Mouse (Mus musculus) CD4-positive helper T cell, adult 2 months (primary cell): ENCODE measurements around the gene Mgat4b.

Experiments
- DNase-seq: peaks from one replicate; pipeline ENCODE4 v3.0.0-alpha.2; 2012; ENCODE audit warnings: low read depth, missing footprints, low spot score

Mgat4b gene

DNA sequence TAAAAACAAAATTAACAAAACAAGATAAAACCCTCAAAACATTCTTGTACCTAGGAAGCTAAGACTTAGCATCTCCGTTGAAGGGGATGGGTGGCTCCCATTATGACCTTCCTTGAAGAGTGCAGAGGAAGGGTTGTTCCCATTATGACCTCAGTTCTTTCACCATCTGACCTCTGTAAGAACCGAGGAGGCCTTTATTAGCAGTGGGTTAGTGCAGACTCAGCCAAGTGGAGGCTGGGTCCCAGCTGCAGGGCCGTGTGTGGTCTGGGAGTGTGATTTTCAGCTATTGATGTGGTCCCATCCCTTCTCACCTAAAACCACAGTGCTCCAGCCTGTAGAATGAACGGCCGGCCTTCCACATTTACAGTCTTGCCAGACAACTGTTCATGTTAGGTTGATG, 34.6 kb downstream of the Mgat4b start:
- no peak for DNase-seq

DNA sequence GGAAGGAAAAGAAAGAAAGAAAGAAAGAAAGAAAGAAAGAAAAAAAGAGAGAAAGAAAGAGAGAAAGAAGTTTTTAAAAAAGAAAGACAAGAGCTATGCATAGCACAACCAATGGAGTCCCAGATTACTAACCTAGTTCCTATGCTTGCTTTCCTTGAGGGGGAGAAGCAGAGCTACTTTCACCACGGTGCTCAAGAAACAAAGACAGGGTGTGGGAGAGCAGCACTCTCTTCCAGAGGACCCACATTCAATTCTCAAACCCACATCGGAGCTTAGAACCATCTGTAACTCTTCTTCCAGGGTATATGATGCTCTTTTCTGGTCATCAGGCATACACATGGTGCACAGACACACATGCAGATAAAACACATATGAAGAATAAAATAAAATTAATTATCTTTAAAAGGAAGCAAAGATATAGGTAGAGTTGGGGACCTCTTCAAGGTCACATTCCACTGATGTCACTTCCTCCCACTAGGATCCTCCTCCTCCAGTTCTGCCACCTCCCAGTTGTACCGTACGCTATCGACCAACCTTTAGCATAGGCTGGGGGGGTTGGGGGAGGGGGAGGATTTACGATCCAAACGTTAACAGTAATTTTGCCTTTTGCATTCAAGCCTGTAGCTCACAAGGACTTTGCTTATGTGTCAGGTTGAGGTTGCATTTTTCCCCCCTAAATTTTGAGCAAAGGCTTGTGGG, 37.9 kb downstream of the Mgat4b start:
- no peak for DNase-seq

DNA sequence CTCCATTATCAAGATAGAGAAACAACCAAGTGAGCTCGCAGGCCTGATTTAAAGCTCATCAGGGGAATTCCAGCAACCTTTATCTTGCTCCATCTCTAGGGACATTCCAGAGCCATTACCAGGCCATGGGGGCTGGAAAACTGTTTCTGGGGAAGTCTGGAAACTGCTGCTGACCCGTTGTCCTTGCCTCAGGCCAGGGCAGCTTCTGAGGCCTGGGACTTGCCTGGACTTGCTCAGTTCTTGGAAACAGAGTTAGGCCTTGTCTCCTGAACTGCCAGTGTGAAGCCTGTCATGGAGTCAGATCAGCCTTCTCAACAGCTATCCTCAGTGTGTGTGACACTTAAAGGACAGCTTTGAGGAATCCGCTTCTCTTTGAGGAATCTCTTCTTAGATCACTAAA, 41.5 kb downstream of the Mgat4b start:
- DNase-seq, result no peak

DNA sequence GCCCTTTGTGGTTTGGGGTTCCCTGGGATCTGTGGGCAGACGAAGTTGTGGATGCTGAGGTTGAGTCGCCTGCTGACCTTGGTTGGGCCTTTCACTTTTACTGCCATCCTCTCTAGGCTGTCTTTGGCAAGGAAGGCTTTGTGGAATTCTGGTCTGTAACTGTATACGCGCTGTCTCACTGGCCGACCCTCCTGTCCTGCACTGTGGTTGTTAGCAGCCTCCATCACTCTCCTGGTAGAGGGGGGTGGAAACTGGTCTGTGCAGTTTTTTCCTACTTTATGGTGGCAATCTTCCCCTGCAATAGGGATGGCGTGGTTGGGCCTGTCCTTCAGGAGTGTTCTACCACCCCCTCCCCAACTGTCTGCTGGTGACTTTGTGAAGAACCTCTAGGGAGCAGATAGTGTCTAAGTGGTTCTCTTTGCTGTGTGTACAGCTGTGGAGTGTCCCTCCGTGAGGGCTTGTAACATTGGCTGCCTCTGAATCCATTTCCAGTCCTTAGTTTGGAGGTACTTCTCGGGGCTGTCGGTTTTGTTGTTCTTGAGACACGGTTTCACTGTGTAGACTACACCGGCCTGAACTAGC, 42.1 kb downstream of the Mgat4b start:
- no peak for DNase-seq

DNA sequence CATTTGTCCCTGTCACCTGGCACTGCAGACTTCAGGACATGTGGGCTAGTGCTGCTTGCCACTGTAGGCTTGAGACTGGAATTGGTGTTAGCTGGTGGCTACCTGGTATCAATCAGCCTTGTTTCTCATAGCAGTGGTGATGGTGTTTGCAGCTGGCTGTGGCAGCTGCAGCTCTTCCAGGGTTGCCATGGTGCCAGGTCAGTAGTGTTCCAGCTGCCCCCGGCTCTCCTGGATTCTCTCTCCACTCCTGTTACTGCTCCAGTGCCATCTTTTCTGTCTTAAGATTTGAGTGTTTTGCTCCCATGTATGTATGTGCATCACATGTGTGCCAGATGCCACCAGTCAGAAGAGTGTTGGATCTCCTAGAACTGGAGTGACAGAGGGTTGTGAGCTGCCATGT, 42.7 kb downstream of the Mgat4b start:
- no peak for DNase-seq

DNA sequence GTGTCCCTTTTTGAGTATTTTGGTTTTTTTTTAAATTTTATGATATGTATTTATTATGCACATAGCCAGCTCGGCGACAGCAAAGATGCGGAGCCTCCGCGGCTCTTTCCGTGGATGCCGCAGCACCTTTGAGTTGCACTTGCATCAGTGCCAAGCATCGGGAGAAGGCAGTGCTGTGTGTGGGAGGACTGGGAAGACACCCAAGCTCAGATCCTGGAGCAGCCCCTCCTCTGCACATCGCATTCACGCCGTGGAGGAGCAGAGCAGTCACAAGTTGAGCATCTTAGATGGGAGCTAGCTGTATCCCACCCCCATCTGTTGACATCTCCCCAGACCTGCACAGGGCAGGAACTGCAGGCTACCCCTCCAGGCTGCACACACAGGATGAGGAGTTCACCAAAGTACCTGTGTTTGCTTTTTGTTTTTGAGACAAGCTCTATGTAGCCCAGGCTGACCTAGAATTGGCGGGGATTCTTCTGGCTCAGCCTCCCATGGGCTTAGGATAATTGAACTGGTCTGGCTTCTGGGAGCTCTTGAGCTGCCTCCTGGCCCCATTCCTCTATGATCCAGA, 43.4 kb downstream of the Mgat4b start:
- no peak for DNase-seq

DNA sequence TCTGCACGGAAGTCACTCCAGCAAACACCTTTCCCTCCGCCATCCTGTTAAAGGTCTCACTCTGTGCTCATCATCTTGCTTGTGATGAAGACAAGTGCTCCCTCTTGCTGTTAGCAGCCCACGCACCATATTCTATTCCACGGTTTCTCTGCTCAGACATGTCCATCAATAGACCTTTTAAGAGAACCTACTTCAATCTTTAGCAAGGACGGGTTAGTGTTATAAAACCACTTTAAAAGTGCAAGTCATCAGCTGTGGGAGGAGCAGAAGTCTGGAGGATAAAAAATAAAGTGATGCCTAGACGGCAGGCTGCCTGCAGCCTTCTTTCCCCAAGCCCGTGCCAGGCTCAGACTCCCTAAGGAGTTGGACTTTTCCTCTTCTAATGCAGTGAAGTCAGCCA, 45.9 kb downstream of the Mgat4b start:
- no peak for DNase-seq

DNA sequence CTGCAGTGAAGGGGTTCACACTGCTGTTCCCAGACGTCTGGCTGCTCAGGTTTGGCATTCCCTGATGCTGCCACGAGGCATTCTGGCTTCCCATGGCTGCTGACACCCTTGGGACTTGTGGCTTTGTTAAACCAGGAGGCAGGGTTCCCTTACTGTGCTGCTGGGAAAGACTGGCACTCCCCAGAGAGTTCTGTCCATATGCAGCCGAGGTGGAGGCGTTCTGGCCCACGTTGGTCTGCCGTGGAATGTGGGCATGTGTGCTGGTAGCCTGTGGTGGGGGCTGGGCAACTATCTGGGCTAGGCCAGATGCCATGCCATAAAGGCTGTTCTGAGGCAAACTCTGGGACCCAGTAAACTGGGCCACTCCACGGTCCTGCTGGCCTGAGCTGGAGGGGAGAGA, 47.6 kb downstream of the Mgat4b start:
- DNase-seq, result no peak

DNA sequence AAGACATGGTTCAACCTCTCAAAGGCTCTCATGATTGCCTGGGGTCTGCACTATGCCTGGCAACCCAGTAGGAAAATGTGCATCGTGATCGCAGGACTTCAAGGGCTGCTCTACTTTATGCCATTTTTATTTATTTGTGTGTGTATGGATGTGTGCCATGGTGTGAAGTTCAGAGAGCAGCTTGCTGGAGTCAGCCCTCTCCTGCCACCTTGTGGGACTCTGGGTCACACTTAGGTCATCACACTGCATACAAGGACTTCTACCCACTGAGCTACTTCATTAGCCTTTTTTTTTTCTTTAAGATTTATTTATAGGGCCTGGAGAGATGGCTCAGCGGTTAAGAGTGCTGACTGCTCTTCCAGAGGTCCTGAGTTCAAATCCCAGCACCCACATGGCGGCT, 51.3 kb downstream of the Mgat4b start:
- no peak for DNase-seq

DNA sequence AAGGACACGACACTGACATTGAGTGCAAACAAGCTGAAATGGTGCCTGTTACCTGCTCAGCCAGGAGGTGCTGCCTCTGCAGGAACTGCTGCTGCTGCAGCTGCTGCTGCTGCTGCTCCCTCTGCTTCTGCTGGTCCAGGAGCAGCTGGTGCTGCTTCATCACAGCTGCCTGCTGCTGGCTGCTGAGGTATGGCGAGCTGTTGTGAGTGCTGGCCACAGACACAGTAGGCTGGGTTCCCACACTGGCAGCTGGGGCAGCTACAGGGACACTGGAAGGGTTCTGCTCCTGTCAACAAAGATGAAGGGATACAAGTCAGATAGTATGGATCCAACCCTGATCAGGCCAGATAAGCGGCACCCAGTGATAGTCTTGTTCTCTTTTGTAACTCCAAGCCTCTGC, 52.5 kb downstream of the Mgat4b start:
- DNase-seq, result no peak

DNA sequence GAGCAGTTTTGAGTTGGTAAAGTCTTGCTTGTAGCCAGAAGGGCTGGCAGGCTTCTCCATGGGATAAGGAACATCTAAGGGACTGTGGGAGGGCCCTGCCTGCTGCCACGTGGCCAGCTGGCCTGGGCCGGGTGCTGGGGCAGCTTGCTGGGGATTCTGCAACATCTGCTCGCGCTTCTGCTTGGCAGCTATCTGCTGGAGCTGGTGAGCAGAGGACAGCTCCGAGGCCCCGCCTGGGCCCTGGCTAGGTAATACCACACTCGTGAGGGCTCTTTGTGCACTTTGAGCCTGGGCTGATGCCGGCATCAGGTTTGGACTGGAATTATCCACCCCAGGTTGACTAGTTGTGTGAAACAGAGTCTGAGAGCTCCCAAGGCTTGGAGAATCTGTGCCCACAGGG, 55.2 kb downstream of the Mgat4b start:
- DNase-seq, result no peak

DNA sequence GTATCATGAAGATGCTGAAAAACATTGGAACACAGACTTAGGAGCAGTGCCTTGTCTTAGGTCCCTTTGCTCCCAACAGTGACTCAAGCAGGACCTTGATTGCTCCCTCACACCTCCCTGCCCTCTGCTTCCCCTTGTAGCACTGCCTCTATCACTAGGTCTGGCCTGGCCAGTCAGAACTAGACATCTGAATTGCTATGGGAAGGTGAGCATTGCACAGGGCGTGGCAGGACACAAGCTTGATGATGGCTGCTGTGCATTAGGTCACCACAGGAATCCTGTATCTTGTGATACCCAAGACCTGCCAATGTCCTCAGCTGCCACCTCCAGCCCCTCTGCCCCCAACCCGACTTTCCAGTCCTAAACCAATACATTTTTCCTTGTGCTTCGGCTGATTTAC, 56.3 kb downstream of the Mgat4b start:
- DNase-seq, result no peak

DNA sequence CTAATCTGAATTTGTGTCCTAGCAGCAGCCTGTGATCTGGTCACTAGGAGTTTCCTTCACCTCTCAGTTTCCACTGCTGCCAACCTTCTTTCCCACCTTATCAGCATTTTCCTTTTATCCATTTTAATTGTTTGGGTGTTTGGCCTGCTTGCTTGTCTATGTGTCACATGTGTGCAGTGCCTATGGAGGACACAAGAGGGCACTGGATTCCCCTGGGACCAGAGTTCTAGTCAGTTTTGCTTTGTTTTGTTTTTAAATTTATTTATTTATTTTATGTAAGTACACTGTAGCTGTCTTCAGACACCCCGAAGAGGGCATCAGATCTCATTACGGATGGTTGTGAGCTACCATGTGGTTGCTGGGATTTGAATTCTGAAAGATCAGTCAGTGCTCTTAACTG, 58.5 kb downstream of the Mgat4b start:
- peak; percentile 34 for DNase-seq

DNA sequence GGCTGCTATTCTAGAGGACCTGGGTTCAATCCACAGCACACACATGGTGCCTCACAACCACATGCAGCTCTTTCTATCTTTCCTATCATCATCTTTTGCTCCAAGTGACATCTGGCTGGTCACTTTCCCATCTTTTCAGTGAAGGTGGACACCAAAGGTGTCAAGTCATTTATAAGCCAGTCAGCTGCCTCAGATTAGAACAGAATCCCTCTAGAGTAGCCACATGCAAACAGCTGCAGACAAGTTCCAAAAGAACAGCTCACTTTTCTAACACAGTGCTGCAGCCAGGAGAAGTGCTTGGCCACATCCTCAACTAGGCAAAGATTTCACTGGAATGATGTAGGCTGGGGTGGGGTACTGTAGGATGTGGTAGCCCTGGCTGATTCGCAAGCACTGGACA, 59.2 kb downstream of the Mgat4b start:
- no peak for DNase-seq

DNA sequence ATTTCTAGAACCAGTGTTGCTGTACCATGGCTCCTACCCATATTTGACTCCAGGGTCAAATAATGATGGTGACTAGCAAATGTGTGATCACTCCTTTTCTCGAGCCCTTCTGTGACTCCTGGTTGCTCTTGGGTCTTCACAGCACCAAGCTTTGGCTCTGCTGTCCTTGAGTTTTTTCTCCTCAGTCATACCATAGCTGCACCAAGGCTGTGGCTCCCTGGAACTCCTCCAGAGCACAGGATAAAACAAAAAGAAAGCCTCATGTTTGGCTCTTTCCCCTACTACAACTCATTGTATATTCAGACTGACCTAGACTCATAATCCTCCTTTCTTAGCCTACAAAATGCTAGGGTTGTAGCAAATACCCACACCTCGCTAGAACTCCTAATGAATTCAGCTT, 62.1 kb downstream of the Mgat4b start:
- DNase-seq, result no peak

DNA sequence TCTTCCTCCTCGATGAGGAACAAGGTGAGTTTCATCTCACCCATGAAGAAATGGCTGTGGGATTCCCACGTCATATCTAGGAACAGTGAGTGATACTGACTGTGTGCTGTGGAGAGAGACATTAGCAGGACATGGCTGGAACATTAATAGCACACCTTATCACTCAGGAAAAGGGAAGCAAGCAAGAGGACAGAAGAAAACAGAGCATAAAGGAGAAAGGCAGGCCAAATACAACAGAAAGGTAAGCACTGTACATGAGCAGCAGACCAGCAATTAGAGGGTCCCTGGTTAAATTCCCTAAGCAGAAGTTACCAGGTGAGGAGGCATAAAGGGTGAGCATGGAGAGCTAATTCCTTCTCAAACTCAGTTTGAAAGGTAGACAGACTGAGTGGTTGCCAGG, 64.4 kb downstream of the Mgat4b start:
- no peak for DNase-seq

DNA sequence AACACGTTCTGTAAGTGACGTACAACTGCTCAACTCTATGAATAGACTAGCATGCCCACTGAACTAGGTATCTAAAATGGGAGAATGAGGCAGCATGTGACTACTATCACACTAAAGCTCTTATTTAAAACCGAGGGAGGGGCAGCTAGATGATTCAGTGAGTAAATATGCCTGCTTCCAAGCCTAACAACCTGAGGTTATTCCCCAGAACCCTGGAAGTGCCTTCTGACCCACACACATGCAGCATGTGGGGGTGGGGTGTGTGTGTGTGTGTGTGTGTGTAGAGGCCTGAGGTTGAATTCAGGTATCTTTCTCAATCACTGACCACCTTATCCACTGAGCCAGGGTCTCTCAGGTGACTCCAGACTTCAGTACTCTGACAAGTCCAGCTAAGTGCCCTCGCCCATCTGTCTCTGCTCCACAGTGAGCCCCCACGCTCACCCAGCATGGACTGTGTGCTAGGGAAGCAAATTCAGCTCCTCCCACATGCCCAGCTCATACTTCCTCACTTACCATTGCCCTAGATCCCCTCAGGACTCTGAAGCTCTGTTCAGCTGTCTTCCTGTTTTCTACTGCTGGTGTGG, 65.0 kb downstream of the Mgat4b start:
- no peak for DNase-seq

DNA sequence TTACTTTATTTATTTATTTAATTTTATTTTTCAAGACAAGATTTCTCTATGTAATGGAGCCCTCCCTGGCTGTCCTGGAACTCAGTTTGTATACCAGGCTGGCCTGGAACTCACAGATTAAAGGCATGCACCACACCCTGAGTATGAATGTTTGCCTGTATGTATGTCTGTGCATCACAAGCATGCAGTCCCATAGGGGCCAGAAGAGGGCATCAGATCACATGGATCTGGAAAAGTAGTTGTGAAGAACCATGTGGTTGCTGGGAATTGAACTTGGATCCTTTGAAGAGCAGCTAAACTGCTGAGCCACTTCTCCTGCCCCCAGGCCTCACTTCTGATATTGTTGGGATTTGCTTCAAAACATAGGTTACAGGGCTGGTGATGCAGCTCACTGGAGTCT, 66.3 kb downstream of the Mgat4b start:
- no peak for DNase-seq

DNA sequence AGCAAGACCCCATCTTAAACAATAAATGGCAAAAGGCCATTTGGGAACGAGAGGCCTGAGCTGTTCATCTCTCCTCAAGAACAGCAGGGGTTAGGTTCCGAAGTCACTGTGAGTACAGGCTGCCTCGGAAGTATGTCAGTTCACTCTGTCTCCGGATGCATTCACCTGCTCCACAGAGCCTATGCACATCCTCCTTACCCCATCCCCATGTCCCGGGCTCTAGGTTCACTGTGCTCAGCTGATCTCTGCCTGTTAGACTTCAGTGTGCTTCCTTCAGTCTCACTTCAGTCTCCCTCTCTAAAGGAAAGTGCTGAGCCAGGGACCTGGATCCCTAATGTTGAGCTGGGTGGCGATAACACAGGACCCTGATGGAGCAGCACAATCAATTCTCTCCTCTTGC, 67.0 kb downstream of the Mgat4b start:
- no peak for DNase-seq

DNA sequence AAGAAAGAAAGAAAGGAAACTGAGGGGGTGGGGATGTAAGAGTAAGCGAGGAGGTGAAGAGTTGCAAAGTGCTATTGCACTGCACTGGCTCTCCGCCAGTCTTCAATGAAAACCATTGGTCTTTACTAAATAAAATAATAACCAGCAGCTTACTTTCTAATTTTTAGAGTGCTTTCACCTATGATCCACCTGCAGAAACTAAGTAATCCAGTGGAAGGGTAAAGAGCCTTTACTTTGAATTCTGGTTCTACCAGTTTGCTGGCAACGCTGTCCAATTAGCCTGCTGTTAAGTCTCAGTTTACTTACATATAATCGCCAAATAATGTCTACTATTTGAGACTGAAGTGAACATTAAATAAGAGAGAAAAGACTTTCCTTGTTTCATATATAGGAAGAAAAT, 68.3 kb downstream of the Mgat4b start:
- no peak for DNase-seq

DNA sequence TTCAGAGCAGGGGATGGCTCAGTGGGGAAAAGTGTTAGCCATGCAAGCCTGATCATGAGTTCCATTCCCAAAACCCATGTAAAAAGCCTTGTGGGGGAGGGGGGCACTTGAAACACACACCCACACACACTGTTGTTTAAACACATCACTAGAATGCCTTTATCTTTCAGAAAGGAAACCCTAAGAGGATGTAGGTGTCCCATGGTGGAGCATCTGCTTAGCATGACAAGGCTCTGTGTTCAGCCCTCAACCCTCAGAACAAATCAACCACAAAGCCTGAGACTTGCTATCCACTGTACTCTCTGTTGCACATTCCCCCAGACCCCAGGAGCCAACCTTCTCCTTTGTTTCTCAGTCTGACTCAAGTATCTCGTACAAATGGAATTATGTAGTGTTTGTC, 69.4 kb downstream of the Mgat4b start:
- DNase-seq, result peak; percentile 37
